Mouse (Mus musculus) intestine, embryonic 15.5 days (tissue): ENCODE results near the gene Guca2b. TPM values are rescaled to one million over a fixed set of nuclear protein-coding genes. Genes with fewer than 3 reads are reported as not detected.

Experiments used
- ATAC-seq: fragments of 200-750 bp; cut with Nextera tagmentation; 2 replicates; pipeline ENCODE4 v1.8.0; 2017; ENCODE audit warnings: moderate TSS enrichment, moderate library complexity
- H3K27ac ChIP-seq: fragments of 300-500 bp; sonication (generic); 2 replicates; pipeline ENCODE4 v1.5.1; 2015; ENCODE audit warnings: mild to moderate bottlenecking, inconsistent platforms
- H3K27me3 ChIP-seq: fragments of 300-500 bp; sonication (generic); replicated peaks from 2 replicates; pipeline ENCODE4 v1.6.1; 2015; ENCODE audit warnings: inconsistent platforms
- H3K36me3 ChIP-seq: fragments of 300-500 bp; sonication (generic); 2 replicates; pipeline ENCODE4 v1.6.1; 2015; ENCODE audit warnings: inconsistent platforms
- H3K4me1 ChIP-seq: fragments of 300-500 bp; sonication (generic); replicated peaks from 2 replicates; pipeline ENCODE4 v1.6.1; 2015; ENCODE audit warnings: inconsistent platforms
- H3K4me2 ChIP-seq: fragments of 300-500 bp; sonication (generic); replicated peaks from 2 replicates; pipeline ENCODE4 v1.6.1; 2015; ENCODE audit warnings: mild to moderate bottlenecking, inconsistent platforms
- H3K4me3 ChIP-seq: fragments of 300-500 bp; sonication (generic); replicated peaks from 2 replicates; pipeline ENCODE4 v1.5.1; 2015; ENCODE audit warnings: inconsistent platforms
- H3K9ac ChIP-seq: fragments of 300-500 bp; sonication (generic); 2 replicates; pipeline ENCODE4 v1.6.1; 2015; ENCODE audit warnings: inconsistent platforms
- H3K9me3 ChIP-seq: fragments of 300-500 bp; sonication (generic); 2 replicates; pipeline ENCODE4 v1.6.1; 2016; ENCODE audit warnings: inconsistent platforms
- WGBS: fragments of 180-500 bp; shearing (Covaris S2); methylation state at CpG from one replicate; pipeline ENCODE4 v1.1.7; 2015; 5-methylcytosine and 5-hydroxymethylcytosine counted together
- polyA plus RNA-seq: library from polyadenylated mRNA; unstranded; fragments of >200 nt; fragmentation: Nextera tagmentation; extraction: Ambion mirVana; gene quantifications from 2 replicates; pipeline ENCODE4 v1.2.1, GENCODE M21; 2015

Guca2b gene
- polyA plus RNA-seq, 1 experiment from 2014 or later: 37.5 TPM

DNA sequence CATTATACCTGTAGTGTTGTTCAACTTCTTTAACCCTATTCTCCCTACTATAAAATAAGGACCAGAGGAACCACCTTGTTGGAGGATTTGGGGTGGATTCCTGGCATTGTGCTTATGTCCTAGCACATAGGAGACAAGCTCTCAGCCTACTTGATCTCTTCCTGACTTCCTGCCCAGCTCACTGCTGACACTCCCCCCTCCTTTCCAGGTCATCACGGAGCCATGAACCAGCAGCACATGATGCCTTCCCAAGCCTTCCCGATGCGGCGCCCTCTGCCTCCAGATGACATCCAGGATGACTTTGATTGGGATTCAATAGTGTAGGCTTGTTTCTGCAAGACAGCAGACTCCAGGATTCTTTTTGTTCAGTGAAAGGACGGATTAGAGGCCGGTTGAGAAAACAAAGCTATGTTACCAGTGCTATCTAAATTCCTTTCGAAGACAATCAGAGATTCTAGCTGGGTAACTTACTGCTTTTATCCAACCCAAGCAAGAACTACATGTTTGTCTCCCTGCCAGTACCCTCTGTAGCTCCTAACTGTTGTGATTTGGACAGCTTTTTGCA lies 32.6 kb downstream of the Guca2b start:
- no peak for ATAC-seq
- H3K4me3 ChIP-seq: no peak overlapping the region
- WGBS: 77% methylated on average over 7 of the region's 7 CpGs
- H3K36me3 ChIP-seq: peaks cover 17% of the 10 kb centered on the region
- no peak overlapping the region for H3K9ac ChIP-seq
- H3K27me3 ChIP-seq: no peaks in the 10 kb centered on the region
- no peak overlapping the region for H3K4me2 ChIP-seq
- no peaks in the 10 kb centered on the region for H3K4me1 ChIP-seq
- H3K27ac ChIP-seq: no peak overlapping the region
- H3K9me3 ChIP-seq: no peaks in the 10 kb centered on the region

GRCm38 (mm10) chr4:119614724-119615123 lies 44.0 kb downstream of the Guca2b start:
- ATAC-seq: no peak
- Histone ChIP-seq H3K4me1 (peaks cover 3% of the 10 kb centered on the region; the same call in 1 of the 2 replicates), H3K36me3 (peaks cover 3% of the 10 kb centered on the region; the same call in 1 of the 2 replicates), H3K9me3 (no peaks in the 10 kb centered on the region), H3K27me3 (no peaks in the 10 kb centered on the region), H3K27ac (no peak overlapping the region), H3K4me2 (no peak overlapping the region), H3K4me3 (no peak overlapping the region), H3K9ac (no peak overlapping the region)
- WGBS: 49% methylated on average over 4 of the region's 4 CpGs

DNA sequence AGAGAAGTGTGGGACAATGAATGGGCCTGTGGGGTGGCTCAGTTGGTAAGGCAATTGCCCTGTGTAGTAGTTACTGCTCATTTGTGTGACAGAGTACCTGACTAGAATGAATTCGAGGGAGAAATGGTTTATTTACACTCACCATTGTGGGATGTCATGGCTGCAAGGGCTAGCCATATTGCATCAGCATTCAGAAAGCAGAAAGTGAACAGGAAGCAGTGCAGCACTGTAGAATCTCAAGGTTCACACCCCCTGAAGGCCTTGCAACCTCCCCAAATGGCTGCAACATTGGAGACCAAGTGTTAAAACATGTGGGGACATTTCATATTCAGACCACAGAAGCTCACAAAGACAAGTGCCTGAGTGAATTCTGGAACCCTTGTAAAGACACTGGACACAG lies 44.7 kb downstream of the Guca2b start:
- WGBS: 31% methylated on average over 1 of the region's 1 CpGs

DNA sequence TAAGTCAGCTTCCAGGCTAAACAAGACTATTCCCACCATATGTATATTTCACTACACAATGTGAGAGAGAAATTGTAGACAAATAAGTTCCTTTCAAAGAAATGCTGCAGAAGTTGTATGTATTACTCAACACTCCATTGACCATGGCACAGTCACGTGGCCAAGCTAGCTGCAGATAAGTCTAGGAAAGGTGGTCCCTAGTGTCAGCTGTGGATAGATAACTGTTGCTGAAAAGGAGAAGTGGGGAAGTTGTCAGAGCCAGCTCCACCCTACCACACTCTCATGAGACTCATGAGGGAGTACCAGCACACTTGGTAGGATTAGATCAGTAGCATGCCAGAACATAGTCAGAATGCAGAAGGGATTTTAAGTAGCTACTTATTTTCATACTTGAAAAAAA lies 49.3 kb downstream of the Guca2b start:
- ATAC-seq: no peak
- no peaks in the 10 kb centered on the region for H3K9me3 ChIP-seq
- H3K36me3 ChIP-seq: peaks cover 2% of the 10 kb centered on the region; the same call in 1 of the 2 replicates
- peaks cover 3% of the 10 kb centered on the region; the same call in 1 of the 2 replicates for H3K4me1 ChIP-seq
- H3K9ac ChIP-seq: no peak overlapping the region
- WGBS: 86% methylated on average over 1 of the region's 1 CpGs
- no peak overlapping the region for H3K4me3 ChIP-seq
- H3K27me3 ChIP-seq: no peaks in the 10 kb centered on the region
- H3K4me2 ChIP-seq: no peak overlapping the region
- no peak overlapping the region for H3K27ac ChIP-seq

More for the DNA sequence above, 44.7 kb downstream of the Guca2b start:
- Histone ChIP-seq H3K4me1 (peaks cover 3% of the 10 kb centered on the region; the same call in 1 of the 2 replicates), H3K4me2 (no peak overlapping the region), H3K4me3 (no peak overlapping the region), H3K36me3 (no peaks in the 10 kb centered on the region), H3K9ac (no peak overlapping the region), H3K9me3 (no peaks in the 10 kb centered on the region), H3K27ac (no peak overlapping the region), H3K27me3 (no peaks in the 10 kb centered on the region)
- no peak for ATAC-seq

Other genes with a start within 250 kb of the Guca2b start
- 5.2 and 5.5 TPM in 2 replicates for gene Ccdc30, start 243.4 kb downstream of the Guca2b start, polyA plus RNA-seq
- 40.9 and 43.8 TPM in 2 replicates for gene Ppcs, start 236.5 kb downstream of the Guca2b start, polyA plus RNA-seq
- 0.56 and 0.57 TPM in 2 replicates for gene Zmynd12, start 236.1 kb downstream of the Guca2b start, polyA plus RNA-seq
- gene Rimkla, start 166.3 kb downstream of the Guca2b start, polyA plus RNA-seq: 0.87 and 0.96 TPM in 2 replicates
- 17.5 and 18.2 TPM in 2 replicates for gene Foxj3, start 122.0 kb downstream of the Guca2b start, polyA plus RNA-seq
- 2.8 and 4.4 TPM in 2 replicates for gene Frg2f1, start 119.4 kb downstream of the Guca2b start, polyA plus RNA-seq
- gene Guca2a, start 21.2 kb downstream of the Guca2b start, polyA plus RNA-seq: 175 and 231 TPM in 2 replicates
- 5.0 and 5.4 TPM in 2 replicates for gene Hivep3, start 74.8 kb upstream of the Guca2b start, polyA plus RNA-seq